Mouse (Mus musculus) right cerebral cortex, postnatal 36 days (tissue): ENCODE data around the gene Ube2m.
A peak's percentile ranks its signal among the peaks of the same experiment; 100 is the strongest.
"Not testable (repeated sequence)": the region's sequence is repeated elsewhere in the genome, so short reads cannot be mapped to it uniquely, and the experiment has no call there.

ENCODE experiments used
- DNase-seq, 2 experiments: peaks; one replicate each; pipeline ENCODE4 v3.0.0; 2022; ENCODE audit warnings: low spot score in 2 of 2, mixed read lengths in 1 of 2

The Ube2m gene

GRCm38 (mm10) chr7:13037901-13038555, at the start of gene Ube2m:
TSS of gene Ube2m (minus strand) at chr7:13038275.
- peak; percentile 98 for DNase-seq

- DNase-seq = no peak
Observed at GRCm38 (mm10) chr7:13072293-13072692, 34.2 kb upstream of the Ube2m start.

GRCm38 (mm10) chr7:13063399-13063798, 25.3 kb upstream of the Ube2m start:
- not testable (repeated sequence) for DNase-seq

DNA sequence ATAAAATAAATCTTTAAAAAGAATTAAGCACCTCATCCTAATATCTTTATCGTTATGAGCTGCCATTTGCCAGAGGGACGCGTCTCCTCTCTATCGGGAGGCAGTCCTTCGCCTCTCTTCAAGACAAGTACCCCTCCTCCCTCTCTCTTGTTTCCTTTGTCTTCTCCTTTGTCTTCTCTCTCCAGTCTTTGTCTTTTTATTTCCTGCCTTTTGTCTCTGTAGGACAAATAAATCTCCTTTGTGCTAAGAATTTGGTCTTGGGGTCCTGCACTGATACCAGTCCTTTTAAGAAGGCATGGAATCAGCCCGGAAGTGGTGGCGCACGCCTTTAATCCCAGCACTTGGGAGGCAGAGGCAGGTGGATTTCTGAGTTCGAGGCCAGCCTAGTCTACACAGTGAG, 21.5 kb upstream of the Ube2m start:
- no peak for DNase-seq

- no peak for DNase-seq
Observed at GRCm38 (mm10) chr7:13056913-13057700, 19.0 kb upstream of the Ube2m start.

GRCm38 (mm10) chr7:13054287-13055010, 16.4 kb upstream of the Ube2m start, which contains the start of gene Mzf1:
TSS of gene Mzf1 (minus strand) at chr7:13054764.
- DNase-seq = peak; percentile 95 to 98

- no peak for DNase-seq
Observed at GRCm38 (mm10) chr7:13053961-13054286, 15.8 kb upstream of the Ube2m start.

- DNase-seq = no peak
Observed at GRCm38 (mm10) chr7:13053501-13053900, 15.4 kb upstream of the Ube2m start.

DNA sequence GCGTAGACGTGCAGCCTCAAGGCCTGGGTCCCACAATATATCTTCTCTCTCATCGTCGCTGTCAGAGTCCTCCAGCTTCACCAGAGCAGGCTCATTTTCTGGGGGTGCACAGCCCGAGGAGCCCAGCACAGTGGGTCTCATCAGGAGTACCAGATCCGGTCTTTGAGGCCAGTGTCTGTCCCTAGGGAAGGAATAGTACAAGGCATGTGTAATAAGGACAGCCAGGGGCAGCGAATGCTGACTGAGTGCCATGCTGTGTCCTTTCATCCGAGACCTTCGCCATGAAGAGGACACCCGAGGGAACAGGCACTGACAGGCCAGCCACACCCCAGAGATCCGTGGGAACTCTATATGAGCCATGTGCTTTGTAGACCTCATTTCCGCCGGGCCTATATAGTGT, 14.9 kb upstream of the Ube2m start:
- DNase-seq = no peak

- DNase-seq = no peak
Observed at GRCm38 (mm10) chr7:13046084-13046483, 8.0 kb upstream of the Ube2m start.

DNA sequence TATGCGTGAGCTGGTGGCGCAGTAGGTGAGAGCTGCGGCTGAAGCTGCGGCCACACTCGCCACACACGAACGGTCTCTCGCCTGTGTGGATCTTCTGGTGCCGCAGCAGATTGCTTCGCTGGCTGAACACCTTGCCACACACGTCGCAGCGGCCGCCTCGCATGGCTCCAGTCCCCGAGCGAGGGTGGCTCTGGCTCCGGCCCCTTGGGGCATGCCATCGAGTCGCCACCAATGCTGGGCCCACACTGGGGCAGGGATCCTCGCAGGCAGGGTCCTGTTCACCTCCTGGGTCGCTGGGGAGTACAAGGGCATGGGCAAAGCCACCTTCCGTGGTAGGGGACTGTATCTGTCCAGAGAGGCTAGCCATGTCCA, 6.2 kb upstream of the Ube2m start:
- DNase-seq = no peak

DNA sequence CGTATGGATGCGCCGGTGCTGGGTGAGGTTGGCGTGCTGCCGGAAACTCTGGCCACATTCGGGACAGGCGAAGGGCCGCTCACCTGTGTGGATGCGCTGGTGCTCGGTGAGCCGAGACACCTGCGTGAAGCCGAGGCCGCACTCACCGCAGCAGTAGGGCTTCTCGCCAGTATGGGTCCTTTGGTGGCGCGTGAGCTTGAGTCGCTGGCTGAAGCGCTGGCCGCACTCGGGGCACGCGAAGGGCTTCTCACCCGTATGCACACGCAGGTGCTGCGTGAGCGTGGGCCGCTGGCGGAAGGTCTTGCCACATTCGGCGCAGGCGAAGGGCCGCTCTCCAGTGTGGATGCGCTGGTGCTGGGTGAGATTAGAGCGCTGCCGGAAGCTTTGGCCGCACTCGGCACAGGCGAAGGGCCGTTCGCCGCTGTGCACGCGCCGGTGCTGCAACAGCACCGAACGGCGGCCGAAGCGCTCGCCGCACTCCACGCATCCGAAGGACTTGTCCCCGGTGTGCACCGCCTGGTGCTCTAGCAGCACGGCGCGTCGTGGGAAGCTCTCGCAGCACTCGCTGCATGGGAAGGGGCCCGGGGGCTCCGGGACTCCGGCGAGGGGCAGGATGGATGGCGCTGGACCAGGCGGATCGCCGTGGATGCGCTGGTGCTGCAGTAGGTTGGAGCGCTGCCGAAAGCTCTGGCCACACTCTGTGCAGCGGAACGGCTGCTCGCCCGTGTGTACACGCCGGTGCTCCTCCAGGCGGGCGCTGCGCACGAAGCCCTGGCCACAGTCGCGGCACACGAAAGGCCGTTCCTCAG, 5.6 kb upstream of the Ube2m start:
- no peak for DNase-seq

GRCm38 (mm10) chr7:13043120-13043444, 5.0 kb upstream of the Ube2m start:
- DNase-seq = no peak

DNA sequence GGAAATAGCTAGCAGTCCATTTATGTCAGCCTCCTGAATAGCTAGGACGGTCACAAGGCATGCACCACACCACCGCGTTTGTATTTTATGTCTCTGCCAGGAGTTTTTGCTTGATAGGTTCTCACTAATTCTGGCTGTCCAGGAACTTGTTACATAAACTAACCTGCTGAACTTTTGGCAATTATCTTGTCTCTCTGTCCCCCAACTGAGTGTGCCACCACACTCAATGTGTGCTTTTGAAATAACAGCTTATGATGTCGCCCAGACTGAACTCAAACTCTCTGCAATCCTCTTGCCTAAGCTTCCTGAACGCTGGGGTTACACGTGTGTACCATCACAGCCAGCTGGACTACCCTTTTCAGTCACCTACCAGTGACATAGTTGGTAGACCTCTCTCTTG, 4.4 kb upstream of the Ube2m start:
- DNase-seq = no peak

DNA sequence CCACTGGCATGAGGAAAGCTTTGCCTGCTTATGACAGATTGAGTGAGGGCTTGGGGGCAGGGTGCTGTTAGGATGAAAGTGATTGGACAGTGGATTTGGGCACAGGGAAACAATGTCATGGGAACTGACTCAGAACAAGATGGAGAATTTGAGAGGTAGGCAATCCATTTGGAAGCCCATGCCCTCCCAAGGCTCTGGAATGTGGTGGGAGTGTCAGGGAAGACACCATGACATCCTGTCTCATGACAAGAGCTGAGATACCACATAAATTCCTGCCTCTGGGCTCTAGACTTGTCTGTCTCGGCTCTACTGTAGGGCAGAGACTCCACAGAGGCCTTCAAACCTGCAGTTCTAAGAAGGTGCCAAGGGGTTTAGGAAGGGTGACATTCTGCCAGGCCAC, 3.2 kb upstream of the Ube2m start:
- no peak for DNase-seq

DNA sequence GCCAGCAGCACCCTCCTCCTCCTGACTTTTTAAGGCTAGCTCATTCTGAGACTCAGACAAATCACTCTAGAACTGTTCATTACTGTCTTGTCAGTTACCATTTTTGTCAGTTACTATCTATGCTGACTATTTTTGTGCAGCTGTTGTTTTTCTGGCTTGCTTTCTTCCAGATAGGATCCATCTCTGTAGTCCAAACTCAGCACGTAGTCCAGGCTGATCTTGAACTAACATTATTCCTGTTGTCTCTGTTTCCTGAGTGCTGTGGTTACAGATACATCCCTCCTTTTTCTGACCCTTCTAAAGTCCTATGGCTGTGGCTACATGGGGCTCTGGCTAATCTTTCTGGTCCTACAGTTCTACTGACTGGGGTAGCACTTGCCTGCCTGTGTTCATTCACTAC, 1.1 kb upstream of the Ube2m start:
- DNase-seq = no peak

- no peak for DNase-seq
Observed at GRCm38 (mm10) chr7:13038621-13039169, 620 bp upstream of the Ube2m start.

- peak in 1 of 2 experiments; percentile 38 for DNase-seq
Observed at GRCm38 (mm10) chr7:13037366-13037765, 709 bp downstream of the Ube2m start.

DNA sequence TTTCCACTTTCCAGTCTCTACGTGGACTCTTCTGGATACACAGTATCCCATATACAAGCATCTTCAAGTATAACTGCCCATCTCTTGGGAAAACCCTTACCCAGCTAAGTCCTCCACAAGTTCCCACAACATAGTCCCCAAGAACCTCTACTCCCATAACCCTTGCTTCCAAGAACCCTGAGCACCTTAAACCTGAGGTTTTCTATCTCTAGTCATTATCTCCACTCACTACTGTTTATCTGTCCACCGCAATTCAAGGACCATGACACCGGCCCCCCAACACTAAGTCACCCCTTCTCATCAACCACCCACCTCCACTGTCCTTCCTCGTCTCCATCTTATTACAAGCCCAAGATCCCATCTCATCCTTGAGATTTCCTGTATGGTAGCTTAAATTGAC, 1.3 kb downstream of the Ube2m start:
- no peak for DNase-seq

- no peak for DNase-seq
Observed at GRCm38 (mm10) chr7:13035211-13035855, 2.7 kb downstream of the Ube2m start.
